Mouse (Mus musculus): ENCODE measurements at regions not wholly inside any gene's neighbourhood (a gene's known extent, or its start where the extent isn't known, plus 50 kb on each side); places are given as distances from the start of the nearest gene placed in this dataset.

DNA sequence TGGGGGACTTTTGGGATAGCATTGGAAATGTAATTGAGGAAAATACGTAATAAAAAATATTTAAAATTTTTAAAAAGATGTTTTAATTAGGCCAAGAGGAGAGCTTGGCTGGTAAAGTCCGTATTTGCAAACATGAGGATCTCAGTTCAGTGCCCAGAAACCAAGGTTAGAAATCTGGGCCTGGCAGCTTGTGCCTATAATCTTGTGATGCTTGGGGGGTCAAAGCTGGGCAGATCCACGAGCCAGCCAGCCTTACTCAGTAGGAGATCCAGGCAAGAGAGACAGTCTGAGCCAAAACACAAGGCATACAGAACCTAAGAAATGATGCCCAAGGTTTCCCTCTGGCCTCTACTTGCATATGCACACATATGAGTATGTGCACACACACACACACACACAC is 54.1 kb upstream of the Cxadr start:
- H3K4me2 ChIP-seq: no peak overlapping the region
- no peaks in the 10 kb centered on the region for H3K27me3 ChIP-seq
- no peak overlapping the region for H3K4me3 ChIP-seq (replicated peaks)
- 68% methylated on average over 3 of the region's 3 CpGs for WGBS (ENCODE audit: insufficient replicate concordance)
- H3K9ac ChIP-seq: no peak overlapping the region
- H3K27ac ChIP-seq: no peak overlapping the region
- no peaks in the 10 kb centered on the region for H3K4me1 ChIP-seq (replicated peaks)
- no peaks in the 10 kb centered on the region for H3K9me3 ChIP-seq (replicated peaks)
- H3K36me3 ChIP-seq: no peaks in the 10 kb centered on the region
- DNase-seq (no peak), ATAC-seq (ENCODE audit: low read depth) (no peak)

- 54% methylated on average over 3 of the region's 3 CpGs for WGBS (ENCODE audit: insufficient replicate concordance)
- Histone ChIP-seq H3K27ac (no peak overlapping the region), H3K36me3 (no peaks in the 10 kb centered on the region), H3K4me1 (replicated peaks) (0 out of 2 replicates have a peak, but pooled peaks cover 2% of the 10 kb centered on the region), H3K9ac (no peak overlapping the region), H3K27me3 (peaks cover 11% of the 10 kb centered on the region), H3K4me2 (no peak overlapping the region), H3K4me3 (replicated peaks) (no peak overlapping the region), H3K9me3 (replicated peaks) (no peaks in the 10 kb centered on the region)
- no peak for DNase-seq
- no peak for ATAC-seq (ENCODE audit: low read depth)
Observed at GRCm38 (mm10) chr16:78242678-78243077, 58.6 kb upstream of the Cxadr start.

- Histone ChIP-seq H3K4me3 (replicated peaks) (no peak overlapping the region), H3K9me3 (replicated peaks) (no peaks in the 10 kb centered on the region), H3K9ac (no peak overlapping the region), H3K27ac (no peak overlapping the region), H3K27me3 (peaks cover 26% of the 10 kb centered on the region), H3K36me3 (no peaks in the 10 kb centered on the region), H3K4me1 (replicated peaks) (peaks cover 8% of the 10 kb centered on the region), H3K4me2 (no peak overlapping the region)
- 53% methylated on average over 4 of the region's 4 CpGs for WGBS (ENCODE audit: insufficient replicate concordance)
- DNase-seq: no peak
- ATAC-seq (ENCODE audit: low read depth): no peak
Observed at GRCm38 (mm10) chr16:78240152-78240551, 61.1 kb upstream of the Cxadr start.

GRCm38 (mm10) chr16:78238052-78238701 is 63.1 kb upstream of the Cxadr start:
- H3K36me3 ChIP-seq: no peaks in the 10 kb centered on the region
- DNase-seq: no peak
- H3K27me3 ChIP-seq: peaks cover 26% of the 10 kb centered on the region
- H3K4me2 ChIP-seq: peak overlapping the region; percentile 57
- peaks cover 8% of the 10 kb centered on the region for H3K4me1 ChIP-seq (replicated peaks)
- H3K9me3 ChIP-seq (replicated peaks): no peaks in the 10 kb centered on the region
- WGBS (ENCODE audit: insufficient replicate concordance): 1% methylated on average over 18 of the region's 18 CpGs
- no peak overlapping the region for H3K27ac ChIP-seq
- peak overlapping the region; percentile 35 for H3K4me3 ChIP-seq (replicated peaks)
- ATAC-seq (ENCODE audit: low read depth): no peak
- no peak overlapping the region for H3K9ac ChIP-seq

DNA sequence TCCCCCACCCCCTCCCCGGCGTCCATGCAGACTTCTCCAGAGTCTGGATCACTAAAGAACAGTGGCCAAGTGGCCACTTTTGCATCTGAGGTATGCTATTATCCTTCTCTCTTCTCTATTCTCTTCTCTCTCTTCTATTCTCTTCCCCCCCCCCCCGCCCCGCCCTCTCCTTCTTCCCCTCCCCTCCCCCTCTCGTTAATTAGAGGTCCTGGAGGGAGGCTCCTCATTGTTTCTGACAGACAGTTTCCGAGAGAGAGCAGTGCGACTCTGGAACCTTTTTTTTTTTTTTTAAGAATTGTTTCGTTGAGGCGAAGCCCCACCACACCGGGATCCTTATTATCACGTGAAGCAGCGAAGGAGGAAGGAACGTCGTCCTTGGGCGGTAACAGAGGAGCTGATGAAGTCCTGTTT is 63.6 kb upstream of the Cxadr start:
- H3K27ac ChIP-seq: no peak overlapping the region
- H3K4me1 ChIP-seq (replicated peaks): peaks cover 8% of the 10 kb centered on the region
- H3K4me2 ChIP-seq: peak overlapping the region; percentile 57
- H3K4me3 ChIP-seq (replicated peaks): peak overlapping the region; percentile 35
- 1% methylated on average over 13 of the region's 15 CpGs for WGBS (ENCODE audit: insufficient replicate concordance)
- no peak overlapping the region for H3K9ac ChIP-seq
- ATAC-seq (ENCODE audit: low read depth) (no peak), DNase-seq (no peak)
- H3K36me3 ChIP-seq: no peaks in the 10 kb centered on the region
- H3K9me3 ChIP-seq (replicated peaks): no peaks in the 10 kb centered on the region
- peaks cover 26% of the 10 kb centered on the region for H3K27me3 ChIP-seq

GRCm38 (mm10) chr16:78236746-78237640 is 64.3 kb upstream of the Cxadr start:
- WGBS (ENCODE audit: insufficient replicate concordance): 5% methylated on average over 25 of the region's 25 CpGs
- Histone ChIP-seq H3K36me3 (no peaks in the 10 kb centered on the region), H3K4me3 (replicated peaks) (peak overlapping the region; percentile 35), H3K4me2 (peak overlapping the region; percentile 57), H3K27me3 (peaks cover 26% of the 10 kb centered on the region), H3K27ac (no peak overlapping the region), H3K9me3 (replicated peaks) (no peaks in the 10 kb centered on the region), H3K9ac (no peak overlapping the region), H3K4me1 (replicated peaks) (peaks cover 8% of the 10 kb centered on the region)
- ATAC-seq (ENCODE audit: low read depth) (no peak), DNase-seq (no peak)

GRCm38 (mm10) chr16:78232205-78232604 is 69.1 kb upstream of the Cxadr start:
- Histone ChIP-seq H3K27ac (no peak overlapping the region), H3K27me3 (peaks cover 10% of the 10 kb centered on the region), H3K36me3 (no peaks in the 10 kb centered on the region), H3K9me3 (replicated peaks) (no peaks in the 10 kb centered on the region), H3K4me2 (no peak overlapping the region), H3K4me1 (replicated peaks) (peaks cover 6% of the 10 kb centered on the region), H3K4me3 (replicated peaks) (no peak overlapping the region), H3K9ac (no peak overlapping the region)
- ATAC-seq (ENCODE audit: low read depth) (no peak), DNase-seq (no peak)
- 42% methylated on average over 2 of the region's 2 CpGs for WGBS (ENCODE audit: insufficient replicate concordance)

- Histone ChIP-seq H3K4me3 (replicated peaks) (no peak overlapping the region), H3K27me3 (no peaks in the 10 kb centered on the region), H3K4me2 (no peak overlapping the region), H3K4me1 (replicated peaks) (no peaks in the 10 kb centered on the region), H3K9ac (no peak overlapping the region), H3K27ac (no peak overlapping the region), H3K9me3 (replicated peaks) (no peaks in the 10 kb centered on the region), H3K36me3 (no peaks in the 10 kb centered on the region)
- DNase-seq (no peak), ATAC-seq (ENCODE audit: low read depth) (no peak)
- 53% methylated on average over 4 of the region's 4 CpGs for WGBS (ENCODE audit: insufficient replicate concordance)
Observed at GRCm38 (mm10) chr16:78229013-78229412, 72.3 kb upstream of the Cxadr start.

GRCm38 (mm10) chr16:78222377-78222776 is 78.9 kb upstream of the Cxadr start:
- no peaks in the 10 kb centered on the region for H3K9me3 ChIP-seq (replicated peaks)
- H3K4me2 ChIP-seq: no peak overlapping the region
- H3K27ac ChIP-seq: no peak overlapping the region
- no peak for DNase-seq
- no peak overlapping the region for H3K4me3 ChIP-seq (replicated peaks)
- no peaks in the 10 kb centered on the region for H3K27me3 ChIP-seq
- H3K36me3 ChIP-seq: no peaks in the 10 kb centered on the region
- no peaks in the 10 kb centered on the region for H3K4me1 ChIP-seq (replicated peaks)
- no peak overlapping the region for H3K9ac ChIP-seq
- 25% methylated on average over 1 of the region's 1 CpGs for WGBS (ENCODE audit: insufficient replicate concordance)
- no peak for ATAC-seq (ENCODE audit: low read depth)

- Histone ChIP-seq H3K4me3 (replicated peaks) (no peak overlapping the region), H3K9ac (no peak overlapping the region), H3K9me3 (replicated peaks) (no peaks in the 10 kb centered on the region), H3K27ac (no peak overlapping the region), H3K36me3 (no peaks in the 10 kb centered on the region), H3K4me2 (no peak overlapping the region), H3K27me3 (no peaks in the 10 kb centered on the region), H3K4me1 (replicated peaks) (no peaks in the 10 kb centered on the region)
- 76% methylated on average over 1 of the region's 1 CpGs for WGBS (ENCODE audit: insufficient replicate concordance)
- no peak for DNase-seq
- no peak for ATAC-seq (ENCODE audit: low read depth)
Observed at GRCm38 (mm10) chr16:78221781-78222180, 79.5 kb upstream of the Cxadr start.

GRCm38 (mm10) chr16:78217633-78218032 is 83.7 kb upstream of the Cxadr start:
- ATAC-seq (ENCODE audit: low read depth) (no peak), DNase-seq (no peak)
- H3K9me3 ChIP-seq (replicated peaks): no peaks in the 10 kb centered on the region
- no peak overlapping the region for H3K4me3 ChIP-seq (replicated peaks)
- peak overlapping the region; percentile 10; the same call in 1 of the 2 replicates for H3K4me2 ChIP-seq
- H3K27me3 ChIP-seq: no peaks in the 10 kb centered on the region
- WGBS (ENCODE audit: insufficient replicate concordance): 20% methylated on average over 6 of the region's 6 CpGs
- H3K4me1 ChIP-seq (replicated peaks): no peaks in the 10 kb centered on the region
- H3K27ac ChIP-seq: no peak overlapping the region
- H3K9ac ChIP-seq: no peak overlapping the region
- no peaks in the 10 kb centered on the region for H3K36me3 ChIP-seq
